Mouse (Mus musculus) thymus, adult 2 months (tissue): ENCODE data around the gene Mas1. TPM values are rescaled to one million over a fixed set of nuclear protein-coding genes. Genes with fewer than 3 reads are reported as not detected.
A peak's percentile ranks its signal among the peaks of the same experiment; 100 is the strongest.

ENCODE experiments used
- DNase-seq: peaks from one replicate; pipeline ENCODE4 v3.0.0; 2021
- H3K27ac ChIP-seq: fragments of 200-500 bp; 2 replicates; pipeline ENCODE4 v1.5.1; 2012; ENCODE audit warnings: low read length, control low read depth; ENCODE audit not compliant: control insufficient read depth, insufficient read depth
- H3K27me3 ChIP-seq: fragments of 200-500 bp; 2 replicates; pipeline ENCODE4 v1.6.1; 2012; ENCODE audit warnings: mild to moderate bottlenecking, low read length, moderate library complexity, mixed read lengths; ENCODE audit not compliant: control insufficient read depth, insufficient read depth
- H3K36me3 ChIP-seq: fragments of 200-500 bp; 2 replicates; pipeline ENCODE4 v1.6.1; 2012; ENCODE audit warnings: mild to moderate bottlenecking, low read length, moderate library complexity; ENCODE audit not compliant: control insufficient read depth, insufficient read depth
- H3K4me1 ChIP-seq: fragments of 200-500 bp; replicated peaks from 2 replicates; pipeline ENCODE4 v1.6.1; 2012; ENCODE audit warnings: low read length; ENCODE audit not compliant: control insufficient read depth, insufficient read depth
- H3K4me3 ChIP-seq: fragments of 200-500 bp; 2 replicates; pipeline ENCODE4 v1.5.1; 2012; ENCODE audit warnings: mild to moderate bottlenecking, low read length, control low read depth, moderate library complexity; ENCODE audit not compliant: control insufficient read depth, insufficient read depth
- CTCF ChIP-seq: fragments of 200-500 bp; IDR thresholded peaks from 2 replicates; pipeline ENCODE4 v1.5.1; 2012; ENCODE audit warnings: mild to moderate bottlenecking, control low read depth, low read length, moderate library complexity, borderline replicate concordance; ENCODE audit not compliant: control insufficient read depth, poor library complexity, insufficient read depth; ENCODE audit errors: extremely low read depth
- POLR2A ChIP-seq: fragments of 200-500 bp; IDR thresholded peaks from 2 replicates; pipeline ENCODE4 v1.6.1; 2012; ENCODE audit warnings: mild to moderate bottlenecking, low read length, control low read depth, moderate library complexity; ENCODE audit not compliant: control insufficient read depth, poor library complexity, insufficient read depth; ENCODE audit errors: extremely low read depth
- whole genome bisulfite sequencing: fragments of 180-500 bp; shearing (Covaris S2); methylation state at CpG from one replicate; pipeline ENCODE4 v1.1.7; 2018; 5-methylcytosine and 5-hydroxymethylcytosine counted together
- polyA plus RNA-seq: library from polyadenylated mRNA; depleted of rRNA; stranded (reverse); fragments of >200 nt; gene quantifications from 2 replicates; pipeline ENCODE4 v1.2.3, GENCODE M21; 2012

Gene Mas1
- polyA plus RNA-seq, 1 experiment = 0.28 TPM

GRCm38 (mm10) chr17:12897674-12898073 is 29.7 kb upstream of the Mas1 start:
- no peak for DNase-seq
- Histone ChIP-seq H3K27me3 (no peaks in the 10 kb centered on the region), H3K4me1 (no peaks in the 10 kb centered on the region), H3K4me3 (no peak overlapping the region), H3K36me3 (peaks cover 3% of the 10 kb centered on the region; the same call in 1 of the 2 replicates), H3K27ac (no peak overlapping the region)
- TF ChIP-seq CTCF = no peak
- TF ChIP-seq POLR2A = no peak
- WGBS = 98% methylated on average over 5 of the region's 5 CpGs

GRCm38 (mm10) chr17:12892033-12892432 is 24.1 kb upstream of the Mas1 start:
- Histone ChIP-seq H3K4me3 (no peak overlapping the region), H3K36me3 (no peaks in the 10 kb centered on the region), H3K27me3 (no peaks in the 10 kb centered on the region), H3K4me1 (no peaks in the 10 kb centered on the region), H3K27ac (no peak overlapping the region)
- 96% methylated on average over 9 of the region's 9 CpGs for WGBS
- no peak for DNase-seq
- TF ChIP-seq POLR2A = no peak
- TF ChIP-seq CTCF = no peak

DNA sequence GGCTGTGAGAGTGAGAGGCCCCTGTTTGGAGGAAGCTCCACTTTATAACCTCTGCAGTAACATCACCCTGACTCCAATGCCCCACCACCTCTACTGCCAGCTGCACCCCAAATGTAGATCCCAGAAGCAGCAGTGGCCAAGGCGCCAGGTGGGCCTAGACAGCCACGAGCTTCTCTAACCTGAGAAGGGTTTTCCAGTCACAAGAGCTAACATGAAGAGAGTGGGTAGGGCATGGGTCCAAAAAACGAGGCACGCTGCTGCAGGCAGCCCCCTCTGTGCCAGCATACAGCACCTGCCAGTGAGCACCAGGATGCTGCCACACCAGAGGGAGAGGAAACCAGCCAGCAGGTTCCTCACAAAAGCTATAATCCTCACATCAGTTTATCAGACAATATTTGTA is 23.1 kb upstream of the Mas1 start:
- Histone ChIP-seq H3K4me1 (peaks cover 6% of the 10 kb centered on the region; the same call in 1 of the 2 replicates), H3K36me3 (no peaks in the 10 kb centered on the region), H3K27ac (no peak overlapping the region), H3K4me3 (no peak overlapping the region), H3K27me3 (no peaks in the 10 kb centered on the region)
- no peak for DNase-seq
- 78% methylated on average over 4 of the region's 4 CpGs for WGBS
- TF ChIP-seq POLR2A = no peak
- TF ChIP-seq CTCF = no peak

GRCm38 (mm10) chr17:12887021-12887775 is 19.3 kb upstream of the Mas1 start:
- Histone ChIP-seq H3K27ac (no peak overlapping the region), H3K4me3 (no peak overlapping the region), H3K27me3 (no peaks in the 10 kb centered on the region), H3K36me3 (no peaks in the 10 kb centered on the region), H3K4me1 (peaks cover 6% of the 10 kb centered on the region; the same call in 1 of the 2 replicates)
- WGBS = 91% methylated on average over 15 of the region's 15 CpGs
- TF ChIP-seq POLR2A (no peak), CTCF (no peak)
- DNase-seq = no peak

GRCm38 (mm10) chr17:12886620-12887019 is 18.7 kb upstream of the Mas1 start:
- no peak for TF ChIP-seq POLR2A
- TF ChIP-seq CTCF = no peak
- H3K27ac ChIP-seq = no peak overlapping the region; the same call in 1 of the 2 replicates
- no peak overlapping the region for H3K4me3 ChIP-seq
- no peaks in the 10 kb centered on the region for H3K27me3 ChIP-seq
- no peaks in the 10 kb centered on the region for H3K36me3 ChIP-seq
- peaks cover 6% of the 10 kb centered on the region; the same call in 1 of the 2 replicates for H3K4me1 ChIP-seq
- peak; percentile 24 for DNase-seq
- WGBS = 18% methylated on average over 6 of the region's 6 CpGs

- DNase-seq = no peak
- Histone ChIP-seq H3K27ac (no peak overlapping the region), H3K4me1 (peaks cover 5% of the 10 kb centered on the region; the same call in 1 of the 2 replicates), H3K36me3 (no peaks in the 10 kb centered on the region), H3K27me3 (no peaks in the 10 kb centered on the region), H3K4me3 (no peak overlapping the region)
- TF ChIP-seq CTCF (no peak), POLR2A (no peak)
- 93% methylated on average over 1 of the region's 1 CpGs for WGBS
Observed at GRCm38 (mm10) chr17:12881216-12881615, 13.3 kb upstream of the Mas1 start.

- Histone ChIP-seq H3K27me3 (no peaks in the 10 kb centered on the region), H3K27ac (no peak overlapping the region), H3K4me1 (peaks cover 5% of the 10 kb centered on the region; the same call in 1 of the 2 replicates), H3K4me3 (no peak overlapping the region), H3K36me3 (no peaks in the 10 kb centered on the region)
- DNase-seq = peak; percentile 83
- 4% methylated on average over 14 of the region's 14 CpGs for WGBS
- TF ChIP-seq POLR2A (no peak), CTCF (no peak)
Observed at GRCm38 (mm10) chr17:12880178-12880577, 12.2 kb upstream of the Mas1 start.
